Mouse (Mus musculus): Measurements from ENCODE around the gene Eif4e3. TPM values are rescaled to one million over a fixed set of nuclear protein-coding genes. Genes with fewer than 3 reads are reported as not detected.

Gene Eif4e3
- polyA plus RNA-seq, 1 experiment from 2014 or later = 4.3 TPM

DNA sequence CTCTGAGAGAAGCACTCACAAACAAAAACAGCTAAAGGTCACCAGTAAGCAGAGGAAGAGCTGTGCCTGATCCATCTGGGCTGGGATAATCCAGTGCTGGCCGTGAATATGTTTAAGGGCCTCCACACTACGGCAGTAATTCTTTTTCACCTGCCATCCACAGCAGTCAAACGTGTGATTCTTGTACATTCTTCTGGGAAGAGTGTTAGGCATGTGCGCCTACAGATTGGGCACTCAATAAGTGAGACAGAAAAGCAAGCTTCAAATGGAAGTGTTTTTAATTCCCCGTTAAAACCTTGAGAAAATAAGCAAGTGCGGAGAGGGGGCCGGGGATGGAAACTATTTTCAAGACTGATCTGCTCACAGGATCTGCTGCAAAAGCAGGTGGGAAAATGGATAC is 48.7 kb downstream of the Eif4e3 start:
- no peaks in the 10 kb centered on the region for H3K9me3 ChIP-seq (ENCODE audit: low read length)
- ATAC-seq = no peak

DNA sequence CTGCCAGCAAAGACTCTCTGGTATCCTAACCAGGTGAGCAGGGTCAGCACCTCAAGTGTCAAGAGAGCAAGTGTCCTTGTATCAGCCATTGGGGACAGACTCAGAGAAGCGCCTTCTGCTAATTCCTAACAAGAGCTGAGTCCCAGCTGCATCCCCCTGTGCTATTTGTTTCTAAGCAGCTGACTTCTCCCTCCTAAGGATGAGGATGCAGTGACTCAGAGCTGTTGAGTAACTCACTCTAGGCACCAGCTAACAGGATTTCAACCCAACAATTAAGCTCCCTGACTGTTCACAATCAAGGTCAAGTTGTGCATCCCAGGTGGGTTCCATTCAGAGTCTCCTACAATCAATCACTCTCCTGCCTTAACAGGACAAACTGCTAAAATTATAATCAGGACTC is 49.2 kb downstream of the Eif4e3 start:
- no peak overlapping the region for H3K27ac ChIP-seq (ENCODE audit: low read depth)
- H3K27me3 ChIP-seq (ENCODE audit: insufficient read depth, low read length) = no peaks in the 10 kb centered on the region
- no peak overlapping the region for H3K4me2 ChIP-seq (ENCODE audit: low read depth, low read length)
- H3K4me1 ChIP-seq (ENCODE audit: insufficient read depth) = 0 out of 2 replicates have a peak, but pooled peaks cover 2% of the 10 kb centered on the region
- no peak overlapping the region for H3K4me3 ChIP-seq (ENCODE audit: low read depth, low read length)
- no peak overlapping the region for H3K9ac ChIP-seq (replicated peaks)
- TF ChIP-seq CTCF (IDR thresholded peaks at IDR 0.05; ENCODE audit: low read depth) (no peak), EP300 (IDR thresholded peaks at IDR 0.05; ENCODE audit: low read depth) (no peak)
- no peaks in the 10 kb centered on the region for H3K9me3 ChIP-seq (ENCODE audit: low read length)
- 95% methylated on average over 1 of the region's 1 CpGs for WGBS (ENCODE audit: insufficient replicate concordance)
- DNase-seq = no peak
- no peak for ATAC-seq
- no peaks in the 10 kb centered on the region for H3K36me3 ChIP-seq (replicated peaks; ENCODE audit: insufficient read depth, low read length)

More for the DNA sequence above, 48.7 kb downstream of the Eif4e3 start:
- Histone ChIP-seq H3K4me3 (ENCODE audit: low read depth, low read length) (no peak overlapping the region), H3K36me3 (replicated peaks; ENCODE audit: insufficient read depth, low read length) (no peaks in the 10 kb centered on the region), H3K4me2 (ENCODE audit: low read depth, low read length) (no peak overlapping the region), H3K27me3 (ENCODE audit: insufficient read depth, low read length) (no peaks in the 10 kb centered on the region), H3K4me1 (ENCODE audit: insufficient read depth) (0 out of 2 replicates have a peak, but pooled peaks cover 2% of the 10 kb centered on the region), H3K9ac (replicated peaks) (no peak overlapping the region), H3K27ac (ENCODE audit: low read depth) (no peak overlapping the region)
- WGBS (ENCODE audit: insufficient replicate concordance) = 84% methylated on average over 7 of the region's 7 CpGs
- TF ChIP-seq CTCF (IDR thresholded peaks at IDR 0.05; ENCODE audit: low read depth) (no peak), EP300 (IDR thresholded peaks at IDR 0.05; ENCODE audit: low read depth) (no peak)
- no peak for DNase-seq

DNA sequence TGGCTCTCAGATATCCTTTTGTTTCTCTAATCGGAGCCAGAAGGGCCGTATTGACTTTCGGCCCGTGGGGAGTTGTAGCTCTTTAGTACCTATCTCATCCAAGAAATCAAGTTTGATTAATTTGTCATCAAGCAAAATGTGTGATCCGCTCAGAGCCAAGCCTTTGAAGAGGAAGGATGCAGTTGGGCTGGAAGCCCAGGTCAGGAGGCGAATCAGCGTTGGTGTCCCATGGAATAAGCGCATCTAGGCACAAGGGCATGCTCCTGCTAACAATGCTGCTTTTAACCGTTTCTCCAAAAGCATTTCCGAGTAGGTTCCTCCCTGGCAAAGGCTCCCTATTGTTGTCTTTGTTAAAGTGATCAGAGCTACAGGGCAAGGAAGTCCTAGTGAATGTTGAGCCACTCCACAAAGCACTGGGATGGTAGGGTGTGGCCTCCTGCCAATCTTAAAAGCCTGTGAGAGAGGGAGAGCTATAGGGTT is 51.3 kb downstream of the Eif4e3 start:
- Histone ChIP-seq H3K4me2 (ENCODE audit: low read depth, low read length) (no peak overlapping the region), H3K36me3 (replicated peaks; ENCODE audit: insufficient read depth, low read length) (no peaks in the 10 kb centered on the region), H3K9me3 (ENCODE audit: low read length) (no peaks in the 10 kb centered on the region), H3K9ac (replicated peaks) (no peak overlapping the region), H3K4me3 (ENCODE audit: low read depth, low read length) (no peak overlapping the region), H3K27ac (ENCODE audit: low read depth) (no peak overlapping the region), H3K27me3 (ENCODE audit: insufficient read depth, low read length) (no peaks in the 10 kb centered on the region), H3K4me1 (ENCODE audit: insufficient read depth) (peaks cover 4% of the 10 kb centered on the region; the same call in 1 of the 2 replicates)
- TF ChIP-seq EP300 (IDR thresholded peaks at IDR 0.05; ENCODE audit: low read depth) = no peak
- TF ChIP-seq CTCF (IDR thresholded peaks at IDR 0.05; ENCODE audit: low read depth) = no peak
- DNase-seq (no peak), ATAC-seq (no peak)
- WGBS (ENCODE audit: insufficient replicate concordance) = 69% methylated on average over 10 of the region's 10 CpGs

DNA sequence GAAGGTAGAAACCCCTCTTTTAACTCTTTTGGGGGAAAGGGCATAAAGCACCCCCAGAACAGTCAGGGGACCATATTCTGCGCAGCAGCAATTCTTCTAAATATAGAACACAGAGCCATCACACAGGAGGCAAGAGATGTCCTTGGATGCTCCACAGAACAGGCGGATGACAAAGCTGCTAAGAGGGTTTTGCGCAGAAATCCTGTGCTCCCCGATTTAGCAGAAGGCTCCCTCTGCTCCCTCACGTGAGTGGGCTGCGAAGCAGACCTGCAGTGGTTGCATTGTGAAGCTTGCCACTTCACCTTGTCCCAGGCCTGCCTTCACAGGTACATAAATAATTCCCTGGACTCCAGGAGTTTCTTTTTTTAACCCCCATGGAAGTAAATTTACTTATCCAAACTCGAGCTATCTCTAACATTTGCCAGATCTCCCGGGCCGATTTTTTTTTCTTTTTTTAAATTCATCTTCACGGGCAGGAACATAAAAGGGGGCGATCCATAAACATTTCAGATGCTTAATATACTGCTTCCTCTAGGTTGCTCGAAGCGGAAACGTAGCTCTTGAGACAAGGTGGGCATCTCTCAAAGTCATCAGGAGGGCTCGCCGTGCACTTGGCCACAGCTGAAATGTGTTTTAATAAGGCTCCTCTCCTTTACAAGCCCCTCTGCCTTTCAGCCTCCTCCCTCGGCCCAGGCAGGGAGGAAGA is 51.9 kb downstream of the Eif4e3 start:
- TF ChIP-seq EP300 (IDR thresholded peaks at IDR 0.05; ENCODE audit: low read depth) (no peak), CTCF (IDR thresholded peaks at IDR 0.05; ENCODE audit: low read depth) (no peak)
- Histone ChIP-seq H3K9me3 (ENCODE audit: low read length) (no peaks in the 10 kb centered on the region), H3K36me3 (replicated peaks; ENCODE audit: insufficient read depth, low read length) (no peaks in the 10 kb centered on the region), H3K4me2 (ENCODE audit: low read depth, low read length) (no peak overlapping the region), H3K9ac (replicated peaks) (no peak overlapping the region), H3K4me3 (ENCODE audit: low read depth, low read length) (no peak overlapping the region), H3K27me3 (ENCODE audit: insufficient read depth, low read length) (no peaks in the 10 kb centered on the region), H3K4me1 (ENCODE audit: insufficient read depth) (peaks cover 4% of the 10 kb centered on the region; the same call in 1 of the 2 replicates), H3K27ac (ENCODE audit: low read depth) (no peak overlapping the region)
- DNase-seq (no peak), ATAC-seq (no peak)
- 79% methylated on average over 17 of the region's 17 CpGs for WGBS (ENCODE audit: insufficient replicate concordance)

- DNase-seq = no peak
- no peak overlapping the region for H3K4me2 ChIP-seq (ENCODE audit: low read depth, low read length)
- no peaks in the 10 kb centered on the region for H3K9me3 ChIP-seq (ENCODE audit: low read length)
- H3K36me3 ChIP-seq (replicated peaks; ENCODE audit: insufficient read depth, low read length) = no peaks in the 10 kb centered on the region
- H3K9ac ChIP-seq (replicated peaks) = no peak overlapping the region
- WGBS (ENCODE audit: insufficient replicate concordance) = 37% methylated on average over 6 of the region's 6 CpGs
- no peak overlapping the region for H3K4me3 ChIP-seq (ENCODE audit: low read depth, low read length)
- peaks cover 2% of the 10 kb centered on the region; the same call in 1 of the 2 replicates for H3K4me1 ChIP-seq (ENCODE audit: insufficient read depth)
- 0 out of 2 replicates have a peak, but pooled peaks have one; percentile 7 for ATAC-seq
- no peak overlapping the region for H3K27ac ChIP-seq (ENCODE audit: low read depth)
- H3K27me3 ChIP-seq (ENCODE audit: insufficient read depth, low read length) = no peaks in the 10 kb centered on the region
- TF ChIP-seq CTCF (IDR thresholded peaks at IDR 0.05; ENCODE audit: low read depth) (peak; percentile 30), EP300 (IDR thresholded peaks at IDR 0.05; ENCODE audit: low read depth) (no peak)
Measured at GRCm38 (mm10) chr6:99611866-99612265, 54.7 kb downstream of the Eif4e3 start.

DNA sequence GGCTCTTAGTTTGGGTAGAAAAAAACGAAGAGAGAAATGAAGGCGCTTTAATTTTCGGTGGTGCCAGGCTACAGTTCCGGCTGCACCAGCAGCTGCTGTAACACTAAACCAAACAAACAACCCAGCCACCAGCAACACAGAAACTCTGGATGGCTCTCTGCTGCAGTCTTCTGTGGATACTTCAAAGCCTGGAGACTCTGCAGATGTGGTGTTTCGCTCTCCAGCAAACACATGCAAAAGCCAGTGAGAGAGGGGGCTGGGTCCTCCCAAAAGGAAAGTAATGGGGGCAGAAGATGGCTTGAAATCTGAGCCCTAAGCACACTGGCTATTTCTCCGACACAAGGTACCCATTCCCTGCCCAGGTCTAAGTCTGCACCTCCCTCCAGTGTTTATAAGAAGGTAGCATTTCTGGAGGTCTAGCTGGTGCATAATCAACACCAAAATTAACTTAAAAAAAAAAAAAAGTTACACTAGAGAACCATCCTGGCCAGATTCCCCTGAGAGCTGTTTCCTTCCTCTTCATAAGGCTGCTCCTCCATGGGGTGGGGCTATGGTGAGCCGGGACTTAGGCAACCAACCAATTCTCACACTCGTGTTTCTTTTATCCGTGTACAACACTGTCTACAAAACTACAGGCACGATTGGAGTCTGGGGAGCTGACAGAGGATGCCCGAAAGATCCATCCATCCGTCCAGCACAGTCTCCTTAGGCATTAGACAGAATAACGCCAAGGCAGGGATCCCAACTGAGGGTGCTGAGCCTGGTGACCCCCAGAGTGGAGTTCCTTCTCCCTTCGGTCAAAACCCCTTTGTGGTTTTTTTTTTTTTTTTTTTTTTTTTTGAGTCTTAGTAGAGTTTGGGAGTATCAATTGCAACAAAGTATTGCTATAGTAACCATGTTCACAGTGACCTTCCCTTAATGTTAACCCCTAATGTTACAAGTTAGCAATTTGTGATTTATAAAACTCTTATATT is 55.8 kb downstream of the Eif4e3 start:
- Histone ChIP-seq H3K27me3 (ENCODE audit: insufficient read depth, low read length) (no peaks in the 10 kb centered on the region), H3K4me3 (ENCODE audit: low read depth, low read length) (no peak overlapping the region), H3K4me2 (ENCODE audit: low read depth, low read length) (peak overlapping the region; percentile 35; the same call in 1 of the 2 replicates), H3K4me1 (ENCODE audit: insufficient read depth) (peaks cover 2% of the 10 kb centered on the region; the same call in 1 of the 2 replicates), H3K27ac (ENCODE audit: low read depth) (no peak overlapping the region), H3K36me3 (replicated peaks; ENCODE audit: insufficient read depth, low read length) (no peaks in the 10 kb centered on the region), H3K9me3 (ENCODE audit: low read length) (no peaks in the 10 kb centered on the region), H3K9ac (replicated peaks) (no peak overlapping the region)
- TF ChIP-seq CTCF (IDR thresholded peaks at IDR 0.05; ENCODE audit: low read depth) (no peak), EP300 (IDR thresholded peaks at IDR 0.05; ENCODE audit: low read depth) (no peak)
- ATAC-seq (no peak), DNase-seq (no peak)
- WGBS (ENCODE audit: insufficient replicate concordance) = 23% methylated on average over 14 of the region's 14 CpGs
